Mouse (Mus musculus) bone marrow, adult 2 months (tissue): ENCODE measurements around the gene Acvr1. TPM values are rescaled to one million over a fixed set of nuclear protein-coding genes. Genes with fewer than 3 reads are reported as not detected.

Experiments
- H3K27ac ChIP-seq: fragments of 200-500 bp; 2 replicates; pipeline ENCODE4 v1.5.1; 2012; ENCODE audit warnings: low read depth, mild to moderate bottlenecking, control low read depth, inconsistent platforms, low read length; ENCODE audit not compliant: control insufficient read depth, poor library complexity, insufficient read depth
- H3K4me1 ChIP-seq: fragments of 200-500 bp; 2 replicates; pipeline ENCODE4 v1.6.1; 2011; ENCODE audit warnings: low read length; ENCODE audit not compliant: control insufficient read depth, insufficient read depth
- H3K4me3 ChIP-seq: fragments of 200-500 bp; replicated peaks from 2 replicates; pipeline ENCODE3; 2011; ENCODE audit warnings: mild to moderate bottlenecking, low read depth, low read length, control low read depth; ENCODE audit not compliant: control insufficient read depth
- CTCF ChIP-seq: fragments of 200-500 bp; IDR thresholded peaks from 2 replicates; pipeline ENCODE4 v1.5.1; 2011; ENCODE audit warnings: low read length, control low read depth; ENCODE audit not compliant: control insufficient read depth, insufficient read depth
- POLR2A ChIP-seq: fragments of 200-500 bp; IDR thresholded peaks from 2 replicates; pipeline ENCODE4 v1.6.1; 2011; ENCODE audit warnings: low read depth, mild to moderate bottlenecking, control low read depth, low read length, borderline replicate concordance; ENCODE audit not compliant: control insufficient read depth
- WGBS: fragments of 180-500 bp; shearing (Covaris S2); methylation state at CpG from one replicate; pipeline ENCODE4 v1.1.7; 2018; 5-methylcytosine and 5-hydroxymethylcytosine counted together
- polyA plus RNA-seq: library from polyadenylated mRNA; stranded (reverse); fragments of >200 nt; gene quantifications from 2 replicates; pipeline ENCODE4 v1.2.4, GENCODE M21; 2011; ENCODE audit warnings: low replicate concordance; ENCODE audit not compliant: missing spikeins, insufficient read depth, insufficient read length

Gene Acvr1
- polyA plus RNA-seq, 1 experiment: 3.1 TPM

GRCm38 (mm10) chr2:58436911-58437310, 130.0 kb downstream of the Acvr1 start:
- TF ChIP-seq CTCF (no peak), POLR2A (no peak)
- no peaks in the 10 kb centered on the region for H3K4me1 ChIP-seq
- no peak overlapping the region for H3K27ac ChIP-seq
- no peak overlapping the region for H3K4me3 ChIP-seq
- WGBS: 84% methylated on average over 3 of the region's 3 CpGs

GRCm38 (mm10) chr2:58435507-58435906, 131.4 kb downstream of the Acvr1 start:
- H3K27ac ChIP-seq: no peak overlapping the region
- no peaks in the 10 kb centered on the region for H3K4me1 ChIP-seq
- no peak overlapping the region for H3K4me3 ChIP-seq
- 87% methylated on average over 13 of the region's 13 CpGs for WGBS
- TF ChIP-seq POLR2A: no peak
- TF ChIP-seq CTCF: no peak

- H3K4me3 ChIP-seq: no peak overlapping the region
- H3K27ac ChIP-seq: no peak overlapping the region
- TF ChIP-seq POLR2A (no peak), CTCF (no peak)
- no peaks in the 10 kb centered on the region for H3K4me1 ChIP-seq
- 55% methylated on average over 2 of the region's 2 CpGs for WGBS
Observed at GRCm38 (mm10) chr2:58434438-58434837, 132.5 kb downstream of the Acvr1 start.

- no peaks in the 10 kb centered on the region for H3K4me1 ChIP-seq
- TF ChIP-seq CTCF (no peak), POLR2A (no peak)
- H3K4me3 ChIP-seq: no peak overlapping the region
- no peak overlapping the region for H3K27ac ChIP-seq
- 75% methylated on average over 2 of the region's 2 CpGs for WGBS
Observed at GRCm38 (mm10) chr2:58433317-58433716, 133.6 kb downstream of the Acvr1 start.

- H3K4me3 ChIP-seq: no peak overlapping the region
- TF ChIP-seq CTCF (no peak), POLR2A (no peak)
- H3K4me1 ChIP-seq: no peaks in the 10 kb centered on the region
- 83% methylated on average over 7 of the region's 7 CpGs for WGBS
- H3K27ac ChIP-seq: no peak overlapping the region
Observed at GRCm38 (mm10) chr2:58432211-58432610, 134.7 kb downstream of the Acvr1 start.

GRCm38 (mm10) chr2:58425436-58426004, 141.4 kb downstream of the Acvr1 start:
- WGBS: 83% methylated on average over 13 of the region's 13 CpGs
- Histone ChIP-seq H3K4me3 (no peak overlapping the region), H3K4me1 (no peaks in the 10 kb centered on the region; the same call in 1 of the 2 replicates), H3K27ac (no peak overlapping the region)
- TF ChIP-seq POLR2A (no peak), CTCF (no peak)

- TF ChIP-seq POLR2A (no peak), CTCF (no peak)
- Histone ChIP-seq H3K4me1 (no peaks in the 10 kb centered on the region; the same call in 1 of the 2 replicates), H3K27ac (no peak overlapping the region), H3K4me3 (no peak overlapping the region)
- WGBS: 31% methylated on average over 5 of the region's 5 CpGs
Observed at GRCm38 (mm10) chr2:58423319-58423718, 143.6 kb downstream of the Acvr1 start.

- Histone ChIP-seq H3K4me3 (no peak overlapping the region), H3K4me1 (no peaks in the 10 kb centered on the region; the same call in 1 of the 2 replicates), H3K27ac (no peak overlapping the region)
- 74% methylated on average over 8 of the region's 8 CpGs for WGBS
- TF ChIP-seq CTCF (no peak), POLR2A (no peak)
Observed at GRCm38 (mm10) chr2:58419571-58419970, 147.4 kb downstream of the Acvr1 start.

- no peak overlapping the region for H3K27ac ChIP-seq
- TF ChIP-seq POLR2A (no peak), CTCF (no peak)
- H3K4me1 ChIP-seq: no peaks in the 10 kb centered on the region
- no peak overlapping the region for H3K4me3 ChIP-seq
- 20% methylated on average over 1 of the region's 1 CpGs for WGBS
Observed at GRCm38 (mm10) chr2:58418109-58418508, 148.8 kb downstream of the Acvr1 start.

GRCm38 (mm10) chr2:58417684-58418083, 149.3 kb downstream of the Acvr1 start:
- TF ChIP-seq POLR2A: no peak
- no peak for TF ChIP-seq CTCF
- Histone ChIP-seq H3K27ac (no peak overlapping the region), H3K4me1 (no peaks in the 10 kb centered on the region), H3K4me3 (no peak overlapping the region)
- WGBS: 78% methylated on average over 9 of the region's 9 CpGs
